Mouse (Mus musculus) fat pad, adult 2 months (tissue): Measurements from ENCODE around the gene Zbtb16.

ENCODE experiments used
- DNase-seq: peaks from one replicate; pipeline ENCODE4 v3.0.0-alpha.2; 2011; ENCODE audit warnings: low read depth, low spot score; ENCODE audit errors: extremely low read depth

The Zbtb16 gene

DNA sequence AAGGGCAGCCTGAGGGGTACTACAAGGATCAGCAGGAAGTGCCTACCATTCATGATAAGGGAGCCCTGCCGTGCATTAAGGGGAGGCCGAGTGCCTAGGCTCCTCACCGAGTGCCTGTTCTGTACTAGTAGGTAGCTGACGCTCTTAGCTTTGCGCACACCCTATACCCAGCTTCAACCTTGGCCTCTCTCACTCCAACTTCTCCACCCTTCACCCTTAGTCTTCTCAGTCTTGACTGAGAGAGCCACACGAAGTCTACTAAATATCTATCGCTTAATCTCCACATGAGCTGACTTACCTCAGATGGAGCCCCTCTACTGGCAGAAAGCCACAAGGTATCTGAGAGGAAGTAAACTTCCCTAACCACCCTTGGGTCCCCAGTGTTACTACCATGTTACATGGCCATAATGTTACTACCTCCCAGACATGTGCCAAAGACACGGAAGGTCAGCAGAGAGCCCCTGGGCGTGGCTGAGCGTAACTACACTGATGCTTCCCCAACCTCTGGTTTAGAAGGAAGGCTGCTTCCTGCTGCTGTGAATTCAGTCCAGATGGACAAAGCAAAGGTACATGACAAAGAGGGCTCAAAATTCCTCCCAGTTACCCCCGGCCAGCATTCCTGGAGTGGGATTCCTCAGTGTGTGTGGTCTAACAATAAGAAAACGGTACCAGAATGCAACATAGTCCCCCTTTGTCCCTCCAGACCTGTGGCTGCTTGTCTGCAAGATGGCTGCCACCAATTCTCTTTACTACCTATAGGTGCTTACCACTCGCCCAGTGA, 122.8 kb downstream of the Zbtb16 start:
- no peak for DNase-seq

DNA sequence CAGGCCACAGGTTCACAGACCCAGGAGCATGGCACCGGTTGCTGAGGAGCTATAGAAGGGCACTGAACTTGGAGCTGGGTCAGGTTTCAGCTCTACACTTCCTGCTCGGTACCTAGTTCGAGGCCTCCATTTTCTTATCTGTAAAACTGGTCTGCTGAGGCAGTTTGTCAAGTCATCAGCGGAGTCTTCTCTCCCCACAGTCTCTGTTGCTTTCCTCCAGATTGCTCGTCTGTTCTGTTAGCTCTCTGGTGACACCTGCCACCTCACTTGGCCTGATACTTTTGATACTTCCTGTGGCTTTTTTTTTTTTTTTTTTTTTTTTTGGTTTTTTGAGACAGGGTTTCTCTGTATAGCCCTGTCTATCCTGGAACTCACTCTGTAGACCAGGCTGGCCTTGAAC, 124.2 kb downstream of the Zbtb16 start:
- no peak for DNase-seq

DNA sequence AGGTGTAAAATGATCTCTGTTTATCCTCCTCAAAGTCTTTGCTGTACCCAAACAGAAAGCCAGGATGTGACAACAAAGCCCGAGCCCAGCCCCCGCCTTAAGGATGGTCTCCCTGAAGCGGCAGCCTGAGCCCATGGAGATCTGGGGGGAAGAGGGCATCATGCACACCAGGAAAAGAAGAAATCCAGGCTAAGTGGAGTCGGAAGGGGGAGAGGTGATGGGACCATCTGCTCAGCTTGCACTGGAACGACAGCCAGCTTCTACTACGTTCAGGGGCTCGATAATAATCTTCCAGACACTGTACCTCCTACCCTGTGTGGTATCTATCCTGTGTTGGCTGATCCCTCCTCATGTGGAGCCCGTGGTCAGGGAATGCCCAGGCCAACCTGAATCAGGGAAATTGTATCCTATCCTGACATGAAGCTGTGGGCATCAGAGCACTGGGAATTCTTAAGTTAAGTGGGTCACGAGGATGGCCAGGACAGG, 124.7 kb downstream of the Zbtb16 start:
- no peak for DNase-seq

- no peak for DNase-seq
Observed at GRCm38 (mm10) chr9:48710355-48711295, 125.4 kb downstream of the Zbtb16 start.

GRCm38 (mm10) chr9:48707824-48708229, 128.2 kb downstream of the Zbtb16 start:
- no peak for DNase-seq

GRCm38 (mm10) chr9:48707134-48707823, 128.7 kb downstream of the Zbtb16 start:
- no peak for DNase-seq

GRCm38 (mm10) chr9:48701296-48701695, 134.7 kb downstream of the Zbtb16 start:
- DNase-seq: no peak

DNA sequence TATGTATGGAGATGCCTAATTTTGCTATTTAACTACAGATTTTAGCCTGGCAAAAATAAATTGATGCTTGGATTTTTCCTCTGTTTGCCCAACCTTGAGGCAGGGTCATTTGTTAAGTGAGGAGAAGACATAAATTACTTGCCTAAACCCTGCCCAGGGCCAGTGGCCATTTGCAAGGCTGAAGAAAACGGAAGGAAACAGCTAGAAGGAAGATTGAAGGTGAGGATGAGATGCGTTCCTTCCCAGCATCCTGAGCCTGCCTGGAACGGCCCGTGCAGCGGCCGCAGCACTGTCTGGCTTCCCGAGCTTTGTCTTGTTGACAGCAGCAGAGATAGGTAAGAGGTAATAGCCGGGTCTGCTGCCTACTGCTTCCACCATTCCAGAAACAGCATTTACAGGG, 135.2 kb downstream of the Zbtb16 start:
- DNase-seq: no peak

GRCm38 (mm10) chr9:48697470-48697815, 138.6 kb downstream of the Zbtb16 start:
- no peak for DNase-seq

GRCm38 (mm10) chr9:48696731-48697469, 139.1 kb downstream of the Zbtb16 start:
- DNase-seq: no peak

GRCm38 (mm10) chr9:48696330-48696729, 139.7 kb downstream of the Zbtb16 start:
- no peak for DNase-seq

GRCm38 (mm10) chr9:48695796-48696195, 140.2 kb downstream of the Zbtb16 start:
- no peak for DNase-seq

DNA sequence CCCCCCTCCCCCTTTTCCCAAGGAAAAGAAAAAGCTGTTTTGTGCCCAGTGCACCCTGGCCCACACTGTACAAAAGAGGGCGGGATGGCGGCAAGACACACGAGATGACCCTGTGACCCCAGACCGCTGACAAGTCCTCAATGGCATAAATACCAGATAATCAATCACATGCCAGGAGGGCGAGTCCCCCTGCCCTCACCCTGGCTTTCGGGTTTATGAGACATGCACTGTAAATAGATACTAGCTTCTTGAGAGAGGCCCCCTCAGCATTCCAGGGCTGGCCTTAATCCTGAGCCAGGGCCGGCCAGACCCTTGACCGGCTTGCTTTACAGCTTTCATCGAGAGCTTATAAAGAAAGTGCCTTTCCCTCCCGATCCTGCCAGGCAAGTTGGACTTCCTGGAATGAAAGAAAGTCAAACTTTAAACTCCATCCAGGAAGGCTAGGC, 141.4 kb downstream of the Zbtb16 start:
- no peak for DNase-seq

- no peak for DNase-seq
Observed at GRCm38 (mm10) chr9:48693696-48694095, 142.3 kb downstream of the Zbtb16 start.

DNA sequence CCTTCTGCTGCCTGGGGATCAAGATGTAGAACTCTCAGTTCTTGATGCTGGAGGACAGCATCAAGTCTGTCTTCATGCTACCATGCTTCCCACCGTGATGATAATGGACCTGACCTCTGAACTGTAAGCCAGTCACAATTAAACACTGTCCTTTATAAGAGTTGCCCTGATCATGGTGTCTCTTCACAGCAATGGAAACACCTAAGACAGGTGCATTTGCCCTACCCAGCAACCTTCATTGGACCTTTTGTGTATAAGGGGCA, 146.4 kb downstream of the Zbtb16 start:
- DNase-seq: no peak

GRCm38 (mm10) chr9:48688859-48689717, 146.9 kb downstream of the Zbtb16 start:
- DNase-seq: no peak

- DNase-seq: no peak
Observed at GRCm38 (mm10) chr9:48687891-48688290, 148.1 kb downstream of the Zbtb16 start.

GRCm38 (mm10) chr9:48685721-48686120, 150.3 kb downstream of the Zbtb16 start:
- DNase-seq: no peak

- no peak for DNase-seq
Observed at GRCm38 (mm10) chr9:48684144-48684543, 151.9 kb downstream of the Zbtb16 start.

- DNase-seq: no peak
Observed at GRCm38 (mm10) chr9:48681193-48681592, 154.8 kb downstream of the Zbtb16 start.
